Mouse (Mus musculus) gonadal fat pad, adult 2 months (tissue): Measurements from ENCODE around the gene Dlec1. TPM values are rescaled to one million over a fixed set of nuclear protein-coding genes. Genes with fewer than 3 reads are reported as not detected.

Experiments used
- polyA plus RNA-seq: library from polyadenylated mRNA; depleted of rRNA; stranded (reverse); fragments of >200 nt; gene quantifications from 2 replicates; pipeline ENCODE4 v1.2.3, GENCODE M21; 2012; rRNA removed

Gene Dlec1
- polyA plus RNA-seq, 1 experiment = 8.1 TPM

Other genes starting within 250 kb of the Dlec1 start
- 40.5 and 42.4 TPM in 2 replicates for gene Ctdspl, start 176.0 kb upstream of the Dlec1 start, polyA plus RNA-seq
- 13.6 and 15.1 TPM in 2 replicates for gene Vill, start 49.7 kb upstream of the Dlec1 start, polyA plus RNA-seq
- gene Plcd1, start 9.0 kb upstream of the Dlec1 start, polyA plus RNA-seq = 36.8 and 37.4 TPM in 2 replicates
- 30.0 and 48.1 TPM in 2 replicates for gene Acaa1b, start 54.6 kb downstream of the Dlec1 start, polyA plus RNA-seq
- 0.05 TPM in 1 of 2 replicates, not detected in the other for gene Gm47289, start 56.7 kb downstream of the Dlec1 start, polyA plus RNA-seq
- gene Slc22a13, start 106.6 kb downstream of the Dlec1 start, polyA plus RNA-seq = 0.09 TPM in 1 of 2 replicates, not detected in the other
- gene Oxsr1, start 219.9 kb downstream of the Dlec1 start, polyA plus RNA-seq = 19.3 and 19.4 TPM in 2 replicates
- gene Acaa1a, start 237.2 kb downstream of the Dlec1 start, polyA plus RNA-seq = 192 and 217 TPM in 2 replicates
- 33.9 and 40.7 TPM in 2 replicates for gene Myd88, start 238.9 kb downstream of the Dlec1 start, polyA plus RNA-seq